ENCODE assay signal across 8 mouse cellular contexts in genomic region chr11:117199282-117200175, GRCm38 (mm10). TPM values are rescaled to one million over a fixed set of nuclear protein-coding genes. Genes with fewer than 3 reads are reported as not detected.
DNase-seq lines count a peak whose midpoint lies in the region; ATAC-seq and TF ChIP-seq lines count a peak whose summit lies in the region.

Gene Sept9 (plus strand): TSS chr11:117199661.

- no peak for ATAC-seq in G1E (ENCODE audit: extremely low read depth, insufficient number of reproducible peaks, low FRiP score, poor library complexity, severe bottlenecking)
- ATAC-seq in intestine, embryonic 14.5 days (replicated peaks; ENCODE audit: low FRiP score, low TSS enrichment, low read depth) = peak; percentile 66
- no peak for ATAC-seq in limb, embryonic 12.5 days (ENCODE audit: insufficient number of reproducible peaks, insufficient read depth, low FRiP score, low TSS enrichment, low read depth)
- no peak for ATAC-seq in midbrain, embryonic 11.5 days (ENCODE audit: low FRiP score)

- H3K9ac ChIP-seq in intestine, embryonic 14.5 days (ENCODE audit: low read length) = peak within 1 kb of the TSS; percentile 52
- H3K9ac ChIP-seq in limb, embryonic 12.5 days (replicated peaks) = peak within 1 kb of the TSS; percentile 60
- 0 out of 2 replicates have a peak within 1 kb of the TSS, but pooled peaks have one; percentile 17 for H3K9ac ChIP-seq in midbrain, embryonic 11.5 days (ENCODE audit: low read length)

- no peak for TF ChIP-seq CTCF in G1E (IDR thresholded peaks at IDR 0.05; ENCODE audit: low read depth, low read length)
- no peak for TF ChIP-seq CTCF in bone marrow, adult 2 months (IDR thresholded peaks at IDR 0.05; ENCODE audit: control insufficient read depth, insufficient read depth, low read length)

- TF ChIP-seq POLR2A in bone marrow, adult 2 months (IDR thresholded peaks at IDR 0.05; ENCODE audit: borderline replicate concordance, control insufficient read depth, low read depth, low read length) = no peak

- H3K36me3 ChIP-seq in G1E (replicated peaks) = no peaks in the 10 kb centered on the region
- no peaks in the 10 kb centered on the region for H3K36me3 ChIP-seq in intestine, embryonic 14.5 days (ENCODE audit: control insufficient read depth, insufficient read depth, low read length)
- H3K36me3 ChIP-seq in limb, embryonic 12.5 days = no peaks in the 10 kb centered on the region
- H3K36me3 ChIP-seq in midbrain, embryonic 11.5 days (ENCODE audit: control insufficient read depth, insufficient read depth, low read length) = no peaks in the 10 kb centered on the region

- H3K27me3 ChIP-seq in G1E (ENCODE audit: insufficient read depth, low read length) = peaks cover 40% of the 10 kb centered on the region
- peaks cover 17% of the 10 kb centered on the region for H3K27me3 ChIP-seq in intestine, embryonic 14.5 days (replicated peaks; ENCODE audit: control insufficient read depth, insufficient read depth, low read length)
- peaks cover 62% of the 10 kb centered on the region for H3K27me3 ChIP-seq in limb, embryonic 12.5 days
- H3K27me3 ChIP-seq in midbrain, embryonic 11.5 days (ENCODE audit: control insufficient read depth, insufficient read depth, low read length) = peaks cover 17% of the 10 kb centered on the region

- peak within 1 kb of the TSS; percentile 89 for H3K4me2 ChIP-seq in intestine, embryonic 14.5 days (ENCODE audit: low read length)
- H3K4me2 ChIP-seq in limb, embryonic 12.5 days = peak within 1 kb of the TSS; percentile 96
- H3K4me2 ChIP-seq in midbrain, embryonic 11.5 days = peak within 1 kb of the TSS; percentile 65

- no peak within 1 kb of the TSS for H3K4me3 ChIP-seq in G1E (ENCODE audit: low read depth, low read length)
- no peak within 1 kb of the TSS for H3K4me3 ChIP-seq in bone marrow, adult 2 months (replicated peaks; ENCODE audit: control insufficient read depth, low read depth, low read length)
- H3K4me3 ChIP-seq in intestine, embryonic 14.5 days (ENCODE audit: low read depth, low read length) = peak within 1 kb of the TSS; percentile 44
- H3K4me3 ChIP-seq in limb, embryonic 12.5 days (replicated peaks) = peak within 1 kb of the TSS; percentile 56
- H3K4me3 ChIP-seq in midbrain, embryonic 11.5 days (ENCODE audit: low read depth, low read length) = peak within 1 kb of the TSS; percentile 39

- H3K27ac ChIP-seq in bone marrow, adult 2 months (ENCODE audit: control insufficient read depth, insufficient read depth, low read depth, low read length, poor library complexity) = peak within 1 kb of the TSS; percentile 18; the same call in 1 of the 2 replicates
- H3K27ac ChIP-seq in intestine, embryonic 14.5 days (ENCODE audit: low read depth) = no peak within 1 kb of the TSS
- H3K27ac ChIP-seq in limb, embryonic 12.5 days = no peak within 1 kb of the TSS
- H3K27ac ChIP-seq in midbrain, embryonic 11.5 days (ENCODE audit: low read depth, low read length) = no peak within 1 kb of the TSS

- intact Hi-C loops in gastrocnemius, postnatal 36 days (cut with DNase I) = no loop called here

- H3K9me3 ChIP-seq in G1E (replicated peaks) = no peaks in the 10 kb centered on the region
- no peaks in the 10 kb centered on the region for H3K9me3 ChIP-seq in intestine, embryonic 14.5 days (ENCODE audit: control insufficient read depth, low read length)
- H3K9me3 ChIP-seq in limb, embryonic 12.5 days = no peaks in the 10 kb centered on the region
- H3K9me3 ChIP-seq in midbrain, embryonic 11.5 days (ENCODE audit: control insufficient read depth, low read length) = no peaks in the 10 kb centered on the region

- DNase-seq in G1E (ENCODE audit: low spot score) = no peak
- no peak for DNase-seq in gastrocnemius, postnatal 36 days
- peak; percentile 75 for DNase-seq in intestine, embryonic 14.5 days (ENCODE audit: low spot score)
- peak; percentile 88 for DNase-seq in midbrain, embryonic 11.5 days (ENCODE audit: low spot score, missing footprints)
- peak; percentile 74 for DNase-seq in thymus, postnatal 25 days
- no peak for DNase-seq in spleen, postnatal 14 days (ENCODE audit: low spot score in 2 of 2)

- H3K4me1 ChIP-seq in G1E (ENCODE audit: insufficient read depth, low read depth, low read length) = no peaks in the 10 kb centered on the region
- H3K4me1 ChIP-seq in bone marrow, adult 2 months (ENCODE audit: control insufficient read depth, insufficient read depth, low read length) = peaks cover 2% of the 10 kb centered on the region
- peaks cover 21% of the 10 kb centered on the region for H3K4me1 ChIP-seq in intestine, embryonic 14.5 days (replicated peaks; ENCODE audit: control insufficient read depth, insufficient read depth, low read length)
- peaks cover 35% of the 10 kb centered on the region for H3K4me1 ChIP-seq in limb, embryonic 12.5 days (replicated peaks)
- peaks cover 9% of the 10 kb centered on the region for H3K4me1 ChIP-seq in midbrain, embryonic 11.5 days (ENCODE audit: control insufficient read depth, insufficient read depth, low read length)

- 8% methylated on average over 70 of the region's 70 CpGs for WGBS in bone marrow, adult 2 months
- 2% methylated on average over 63 of the region's 70 CpGs for WGBS in intestine, embryonic 14.5 days
- WGBS in limb, embryonic 12.5 days = under 1% methylated on average over 70 of the region's 70 CpGs
- WGBS in midbrain, embryonic 11.5 days = under 1% methylated on average over 68 of the region's 70 CpGs

RNA-seq across cellular contexts. Expression of gene Sept9, which starts in this region (rescaled TPM):
- total RNA-seq in G1E (2014; fragmentation: Nextera tagmentation) (115 and 141 TPM in 2 replicates), G1E (2017) (261 and 292 TPM in 2 replicates)
- 410 and 469 TPM in 2 replicates for polyA plus RNA-seq in G1E (2012)
- polyA plus RNA-seq in bone marrow, adult 2 months (2011; ENCODE audit: insufficient read depth, insufficient read length, low replicate concordance, missing spikeins) = 31.1 and 51.6 TPM in 2 replicates
- 10 to 100 TPM; 11.3 to 14.2 TPM for total RNA-seq in gastrocnemius, postnatal 36 days (2021)
- 142 and 143 TPM in 2 replicates for polyA plus RNA-seq in intestine, embryonic 14.5 days (2014; fragmentation: Nextera tagmentation; extraction: Ambion mirVana)
- 230 and 234 TPM in 2 replicates for polyA plus RNA-seq in limb, embryonic 12.5 days (2016; fragmentation: Nextera tagmentation; extraction: Ambion mirVana)
- polyA plus RNA-seq in midbrain, embryonic 11.5 days (2014; fragmentation: Nextera tagmentation; extraction: Ambion mirVana) = 146 and 152 TPM in 2 replicates

Comparison
In these comparisons a context has a peak if more than half of its experiments do, and no peak if none do; other contexts are left out.
1. RNA of gene Sept9 (total RNA-seq): 115 to 292 TPM in G1E; 11.3 to 14.2 TPM in gastrocnemius, postnatal 36 days; every median in the first group is over 4 times any median in the second.
2. DNase-seq: peak in intestine, embryonic 14.5 days (single experiment), midbrain, embryonic 11.5 days (single experiment) and thymus, postnatal 25 days (single experiment); none in G1E (single experiment), gastrocnemius, postnatal 36 days (0 of 2) and spleen, postnatal 14 days (0 of 2).
3. H3K4me3 ChIP-seq: peak in intestine, embryonic 14.5 days (single experiment), limb, embryonic 12.5 days (single experiment) and midbrain, embryonic 11.5 days (single experiment); none in G1E (single experiment) and bone marrow, adult 2 months (single experiment).
4. Peak in every context shown above with its lines, with median percentiles within 50 percentile points of each other: H3K4me2 ChIP-seq and H3K9ac ChIP-seq.